Mouse (Mus musculus): Measurements from ENCODE around the gene Ctss. TPM values are rescaled to one million over a fixed set of nuclear protein-coding genes. Genes with fewer than 3 reads are reported as not detected.

The Ctss gene
- not detected in 2 replicates for polyA plus RNA-seq (2011; ENCODE audit: insufficient read depth, insufficient read length, low read depth, missing spikeins)

- no peaks in the 10 kb centered on the region for H3K36me3 ChIP-seq (ENCODE audit: control insufficient read depth, insufficient read depth, low read length, poor library complexity, severe bottlenecking)
- no peaks in the 10 kb centered on the region for H3K9me3 ChIP-seq (replicated peaks; ENCODE audit: control insufficient read depth, insufficient read depth, low read length, poor library complexity, severe bottlenecking)
- H3K27ac ChIP-seq (ENCODE audit: insufficient read depth, low read length) = no peak within 1 kb of the TSS
- peaks cover under 1% of the 10 kb centered on the region for H3K4me1 ChIP-seq (ENCODE audit: control insufficient read depth, insufficient read depth, low read length)
- H3K9ac ChIP-seq (ENCODE audit: low read depth, poor library complexity, severe bottlenecking) = no peak within 1 kb of the TSS
- H3K4me3 ChIP-seq (ENCODE audit: low read depth, low read length) = no peak within 1 kb of the TSS
- H3K27me3 ChIP-seq (ENCODE audit: control insufficient read depth, insufficient read depth, low read length, poor library complexity, severe bottlenecking) = no peaks in the 10 kb centered on the region
- TF ChIP-seq POLR2A (IDR thresholded peaks at IDR 0.05; ENCODE audit: insufficient read depth, low read length) (no peak), EP300 (IDR thresholded peaks at IDR 0.05; ENCODE audit: insufficient read depth, low read depth, low read length) (no peak), CTCF (IDR thresholded peaks at IDR 0.05; ENCODE audit: low read depth, low read length) (no peak)
Observed at GRCm38 (mm10) chr3:95526622-95527211, at the start of gene Ctss. Ctss (plus strand) TSS chr3:95526786.

- H3K27me3 ChIP-seq (ENCODE audit: control insufficient read depth, insufficient read depth, low read length, poor library complexity, severe bottlenecking) = no peaks in the 10 kb centered on the region
- peaks cover 36% of the 10 kb centered on the region for H3K36me3 ChIP-seq (ENCODE audit: control insufficient read depth, insufficient read depth, low read length, poor library complexity, severe bottlenecking)
- no peak overlapping the region for H3K9ac ChIP-seq (ENCODE audit: low read depth, poor library complexity, severe bottlenecking)
- TF ChIP-seq CTCF (IDR thresholded peaks at IDR 0.05; ENCODE audit: low read depth, low read length) (no peak), POLR2A (IDR thresholded peaks at IDR 0.05; ENCODE audit: insufficient read depth, low read length) (no peak), EP300 (IDR thresholded peaks at IDR 0.05; ENCODE audit: insufficient read depth, low read depth, low read length) (no peak)
- H3K4me1 ChIP-seq (ENCODE audit: control insufficient read depth, insufficient read depth, low read length) = no peaks in the 10 kb centered on the region
- H3K4me3 ChIP-seq (ENCODE audit: low read depth, low read length) = no peak overlapping the region
- no peaks in the 10 kb centered on the region for H3K9me3 ChIP-seq (replicated peaks; ENCODE audit: control insufficient read depth, insufficient read depth, low read length, poor library complexity, severe bottlenecking)
- no peak overlapping the region for H3K27ac ChIP-seq (ENCODE audit: insufficient read depth, low read length)
Observed at GRCm38 (mm10) chr3:95478966-95479365, 47.6 kb upstream of the Ctss start.

DNA sequence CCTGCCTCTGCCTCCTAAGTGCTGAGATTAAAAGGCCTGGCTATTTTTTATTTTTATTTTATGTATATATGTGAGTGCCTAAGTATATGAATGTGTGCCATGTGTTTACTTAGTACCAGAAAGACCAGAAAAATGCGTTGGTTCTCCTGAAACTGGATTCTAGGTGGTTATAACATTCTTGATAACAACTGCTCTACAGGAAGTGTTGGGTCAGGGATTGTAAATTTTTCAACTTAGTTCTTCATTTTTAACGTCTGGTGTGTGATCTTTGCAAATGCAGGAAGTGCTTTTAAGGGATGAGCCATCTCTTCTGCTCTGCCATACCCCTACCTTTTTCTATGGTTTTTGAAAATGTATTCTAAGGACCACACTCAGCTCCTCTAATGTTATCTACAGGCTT lies 40.2 kb upstream of the Ctss start:
- Histone ChIP-seq H3K27me3 (ENCODE audit: control insufficient read depth, insufficient read depth, low read length, poor library complexity, severe bottlenecking) (no peaks in the 10 kb centered on the region), H3K4me3 (ENCODE audit: low read depth, low read length) (no peak overlapping the region), H3K36me3 (ENCODE audit: control insufficient read depth, insufficient read depth, low read length, poor library complexity, severe bottlenecking) (peaks cover 32% of the 10 kb centered on the region), H3K9ac (ENCODE audit: low read depth, poor library complexity, severe bottlenecking) (no peak overlapping the region), H3K27ac (ENCODE audit: insufficient read depth, low read length) (no peak overlapping the region), H3K4me1 (ENCODE audit: control insufficient read depth, insufficient read depth, low read length) (no peaks in the 10 kb centered on the region), H3K9me3 (replicated peaks; ENCODE audit: control insufficient read depth, insufficient read depth, low read length, poor library complexity, severe bottlenecking) (no peaks in the 10 kb centered on the region)
- no peak for TF ChIP-seq EP300 (IDR thresholded peaks at IDR 0.05; ENCODE audit: insufficient read depth, low read depth, low read length)
- TF ChIP-seq POLR2A (IDR thresholded peaks at IDR 0.05; ENCODE audit: insufficient read depth, low read length) = no peak
- no peak for TF ChIP-seq CTCF (IDR thresholded peaks at IDR 0.05; ENCODE audit: low read depth, low read length)

GRCm38 (mm10) chr3:95488679-95489078 lies 37.9 kb upstream of the Ctss start:
- Histone ChIP-seq H3K4me1 (ENCODE audit: control insufficient read depth, insufficient read depth, low read length) (no peaks in the 10 kb centered on the region), H3K4me3 (ENCODE audit: low read depth, low read length) (no peak overlapping the region), H3K36me3 (ENCODE audit: control insufficient read depth, insufficient read depth, low read length, poor library complexity, severe bottlenecking) (peaks cover 38% of the 10 kb centered on the region), H3K9me3 (replicated peaks; ENCODE audit: control insufficient read depth, insufficient read depth, low read length, poor library complexity, severe bottlenecking) (no peaks in the 10 kb centered on the region), H3K27ac (ENCODE audit: insufficient read depth, low read length) (no peak overlapping the region), H3K27me3 (ENCODE audit: control insufficient read depth, insufficient read depth, low read length, poor library complexity, severe bottlenecking) (no peaks in the 10 kb centered on the region), H3K9ac (ENCODE audit: low read depth, poor library complexity, severe bottlenecking) (no peak overlapping the region)
- TF ChIP-seq POLR2A (IDR thresholded peaks at IDR 0.05; ENCODE audit: insufficient read depth, low read length) (no peak), EP300 (IDR thresholded peaks at IDR 0.05; ENCODE audit: insufficient read depth, low read depth, low read length) (no peak), CTCF (IDR thresholded peaks at IDR 0.05; ENCODE audit: low read depth, low read length) (no peak)

GRCm38 (mm10) chr3:95490238-95490637 lies 36.3 kb upstream of the Ctss start:
- no peak overlapping the region for H3K27ac ChIP-seq (ENCODE audit: insufficient read depth, low read length)
- H3K36me3 ChIP-seq (ENCODE audit: control insufficient read depth, insufficient read depth, low read length, poor library complexity, severe bottlenecking) = peaks cover 46% of the 10 kb centered on the region

DNA sequence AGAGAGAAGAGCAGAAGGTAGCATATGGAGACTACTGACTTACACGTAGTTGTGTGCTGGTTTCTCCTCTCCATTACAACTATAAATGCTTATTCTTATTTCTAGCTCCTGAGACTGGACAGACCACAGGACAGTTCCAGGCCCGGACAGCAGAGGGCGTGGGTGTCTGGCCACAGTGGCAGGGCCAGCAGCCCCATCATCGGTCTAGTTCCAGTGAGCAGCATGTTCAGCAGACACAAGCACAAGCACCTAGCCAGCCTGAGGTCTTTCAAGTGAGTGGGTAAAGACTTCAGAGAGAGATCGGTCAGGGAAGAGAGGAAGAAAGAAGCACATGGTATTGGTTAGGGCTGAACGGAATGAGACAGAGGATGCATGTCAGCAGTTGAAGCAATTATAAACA lies 32.2 kb upstream of the Ctss start:
- H3K4me1 ChIP-seq (ENCODE audit: control insufficient read depth, insufficient read depth, low read length) = no peaks in the 10 kb centered on the region
- peaks cover 41% of the 10 kb centered on the region for H3K36me3 ChIP-seq (ENCODE audit: control insufficient read depth, insufficient read depth, low read length, poor library complexity, severe bottlenecking)
- no peak overlapping the region for H3K27ac ChIP-seq (ENCODE audit: insufficient read depth, low read length)

More at GRCm38 (mm10) chr3:95490238-95490637, 36.3 kb upstream of the Ctss start:
- no peaks in the 10 kb centered on the region for H3K27me3 ChIP-seq (ENCODE audit: control insufficient read depth, insufficient read depth, low read length, poor library complexity, severe bottlenecking)
- H3K9me3 ChIP-seq (replicated peaks; ENCODE audit: control insufficient read depth, insufficient read depth, low read length, poor library complexity, severe bottlenecking) = no peaks in the 10 kb centered on the region
- H3K4me3 ChIP-seq (ENCODE audit: low read depth, low read length) = no peak overlapping the region
- no peak overlapping the region for H3K9ac ChIP-seq (ENCODE audit: low read depth, poor library complexity, severe bottlenecking)
- TF ChIP-seq POLR2A (IDR thresholded peaks at IDR 0.05; ENCODE audit: insufficient read depth, low read length) = no peak
- no peak for TF ChIP-seq CTCF (IDR thresholded peaks at IDR 0.05; ENCODE audit: low read depth, low read length)
- no peak for TF ChIP-seq EP300 (IDR thresholded peaks at IDR 0.05; ENCODE audit: insufficient read depth, low read depth, low read length)
- no peaks in the 10 kb centered on the region for H3K4me1 ChIP-seq (ENCODE audit: control insufficient read depth, insufficient read depth, low read length)

More for the DNA sequence above, 32.2 kb upstream of the Ctss start:
- H3K9ac ChIP-seq (ENCODE audit: low read depth, poor library complexity, severe bottlenecking) = no peak overlapping the region
- no peak for TF ChIP-seq EP300 (IDR thresholded peaks at IDR 0.05; ENCODE audit: insufficient read depth, low read depth, low read length)
- peak; percentile 89 for TF ChIP-seq CTCF (IDR thresholded peaks at IDR 0.05; ENCODE audit: low read depth, low read length)
- H3K9me3 ChIP-seq (replicated peaks; ENCODE audit: control insufficient read depth, insufficient read depth, low read length, poor library complexity, severe bottlenecking) = no peaks in the 10 kb centered on the region
- no peak overlapping the region for H3K4me3 ChIP-seq (ENCODE audit: low read depth, low read length)
- no peaks in the 10 kb centered on the region for H3K27me3 ChIP-seq (ENCODE audit: control insufficient read depth, insufficient read depth, low read length, poor library complexity, severe bottlenecking)

All from ES-Bruce4 (cell line).